Mouse (Mus musculus): ENCODE data around the gene 4930430F08Rik.

DNA sequence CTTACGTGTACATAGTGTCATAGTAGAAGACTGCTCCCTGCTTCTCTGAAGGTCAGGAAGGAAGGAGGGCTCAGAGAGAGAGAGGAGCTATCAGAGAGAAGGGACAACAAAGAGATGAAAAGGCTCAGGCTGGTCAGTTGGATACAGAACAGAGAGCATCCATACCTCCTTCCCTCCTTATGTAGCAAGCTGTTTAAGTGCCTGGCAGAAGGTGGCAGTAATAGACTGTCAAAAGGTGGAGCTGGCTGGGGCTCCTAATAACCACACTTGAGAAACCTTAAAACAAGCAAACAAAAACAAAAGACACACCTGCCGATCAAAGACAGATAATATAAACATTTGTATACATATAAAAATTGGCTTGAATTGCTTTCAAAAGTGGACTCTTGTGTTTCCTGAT lies 14.0 kb upstream of the 4930430F08Rik start:
- TF ChIP-seq CTCF (IDR thresholded peaks at IDR 0.05; ENCODE audit: borderline replicate concordance, insufficient read depth, low read length) (no peak), POLR2A (IDR thresholded peaks at IDR 0.05; ENCODE audit: low read depth, low read length) (no peak)
